Mouse (Mus musculus) cerebellum, adult (tissue): ENCODE results near the gene Gm21962.
"Not testable (repeated sequence)": the region's sequence is repeated elsewhere in the genome, so short reads cannot be mapped to it uniquely, and the experiment has no call there.

Experiments
- ATAC-seq: cut with Nextera tagmentation; 2 replicates; pipeline ENCODE4 v1.9.2; 2017; ENCODE audit warnings: mild to moderate bottlenecking, moderate library complexity, mixed read lengths; ENCODE audit not compliant: insufficient number of reproducible peaks, low FRiP score, low TSS enrichment

The Gm21962 gene

DNA sequence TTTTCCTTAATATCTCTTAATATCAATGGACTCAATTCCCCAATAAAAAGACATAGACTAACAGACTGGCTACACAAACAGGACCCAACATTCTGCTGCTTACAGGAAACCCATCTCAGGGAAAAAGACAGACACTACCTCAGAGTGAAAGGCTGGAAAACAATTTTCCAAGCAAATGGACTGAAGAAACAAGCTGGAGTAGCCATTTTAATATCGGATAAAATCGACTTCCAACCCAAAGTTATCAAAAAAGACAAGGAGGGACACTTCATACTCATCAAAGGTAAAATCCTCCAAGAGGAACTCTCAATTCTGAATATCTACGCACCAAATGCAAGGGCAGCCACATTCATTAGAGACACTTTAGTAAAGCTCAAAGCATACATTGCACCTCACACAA, at the start of gene Gm21962:
Gene Gm21962 (plus strand): TSS at position 301 of the 400 bp plus-strand sequence.
- ATAC-seq = not testable (repeated sequence)

DNA sequence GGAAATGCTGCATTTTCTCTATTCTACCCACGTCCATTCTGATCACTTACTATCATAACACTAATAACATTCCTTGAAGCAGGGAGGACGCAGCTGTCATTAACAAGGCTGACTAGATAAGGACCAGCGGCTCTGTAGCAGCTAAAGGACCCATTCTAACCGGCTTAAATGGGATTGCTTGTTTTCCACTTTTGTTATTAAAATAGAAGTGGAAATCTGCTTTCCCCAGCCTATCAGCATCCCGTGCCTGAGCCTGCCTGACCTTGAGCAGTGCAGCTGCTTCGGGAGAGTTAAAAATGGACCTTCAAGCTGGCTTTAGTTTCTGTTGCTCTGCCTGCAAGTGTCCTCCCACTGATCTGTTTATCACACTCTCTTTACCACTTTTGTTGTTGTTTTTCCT, 49.2 kb upstream of the Gm21962 start:
- ATAC-seq = no peak

DNA sequence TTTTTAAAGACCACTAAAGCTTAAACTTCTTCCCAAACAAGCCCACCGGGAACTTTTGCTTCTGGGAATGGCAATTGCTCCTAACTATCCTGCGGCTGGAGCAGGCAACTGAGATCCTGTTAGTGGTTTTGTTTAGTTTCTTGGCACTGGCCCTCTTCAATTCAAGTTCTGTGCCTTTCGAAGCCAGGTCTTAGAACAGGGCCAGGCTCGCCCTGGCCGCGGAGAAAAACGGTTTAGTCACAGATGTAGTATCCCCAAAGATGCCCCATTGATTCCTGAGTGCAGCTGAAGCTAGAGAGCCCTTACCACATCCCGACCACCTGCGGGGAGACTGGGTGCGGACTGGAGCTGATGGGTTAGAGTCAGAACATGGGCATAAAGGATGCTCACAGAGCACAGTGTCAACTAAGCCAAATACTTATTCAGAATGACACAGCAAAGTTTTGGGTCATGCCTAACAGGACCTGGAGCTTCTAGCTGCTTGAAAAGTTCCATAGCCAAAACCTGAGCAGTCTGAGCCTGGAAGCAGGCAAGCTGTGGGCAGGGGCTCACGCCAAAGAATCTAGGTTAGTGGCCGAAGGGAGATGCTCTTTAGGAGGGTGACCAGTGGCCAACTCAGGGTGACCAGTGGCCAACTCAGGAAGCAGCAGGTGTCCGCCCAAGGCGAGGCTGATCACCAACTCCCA, 48.3 kb upstream of the Gm21962 start:
- ATAC-seq = 0 out of 2 replicates have a peak, but pooled peaks have one; percentile 12

DNA sequence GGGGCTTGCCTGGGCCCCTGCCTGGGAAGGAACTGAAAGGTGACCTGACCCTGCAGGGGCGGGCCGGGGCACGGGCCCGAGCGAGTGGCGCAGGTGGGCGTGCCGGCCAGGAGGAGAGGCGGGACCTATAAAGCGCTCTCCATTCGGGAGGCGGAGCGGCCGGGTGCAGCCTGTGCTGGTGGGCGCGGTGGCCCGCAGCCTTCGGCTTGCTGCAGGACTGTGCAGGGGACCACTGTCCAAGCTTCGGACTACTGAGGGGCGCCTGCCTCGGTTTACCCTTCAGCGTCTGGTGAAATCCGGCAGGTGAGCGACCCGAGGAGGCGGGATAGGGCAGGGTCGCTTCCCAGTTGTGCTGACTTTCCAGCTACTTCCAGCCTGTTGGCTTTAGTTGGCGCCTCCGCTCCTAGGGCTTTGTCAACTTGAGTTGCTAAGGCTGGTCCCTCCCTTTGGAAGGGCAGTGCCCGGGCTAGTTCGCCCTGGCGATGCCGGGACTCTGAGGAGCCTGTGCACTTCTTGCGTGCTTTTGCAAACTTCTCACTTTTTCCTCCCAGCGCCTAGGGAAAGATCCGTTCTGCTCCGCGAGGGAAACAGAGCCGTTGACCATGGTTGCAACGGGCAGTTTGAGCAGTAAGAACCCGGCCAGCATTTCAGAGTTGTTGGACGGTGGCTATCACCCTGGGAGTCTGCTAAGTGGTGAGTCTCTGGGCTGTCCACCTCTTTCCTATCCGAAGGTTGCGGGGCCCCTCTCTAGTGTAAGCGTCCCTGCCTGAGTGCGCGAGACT, 47.6 kb upstream of the Gm21962 start:
- peak; percentile 65; the same call in 1 of the 2 replicates for ATAC-seq

DNA sequence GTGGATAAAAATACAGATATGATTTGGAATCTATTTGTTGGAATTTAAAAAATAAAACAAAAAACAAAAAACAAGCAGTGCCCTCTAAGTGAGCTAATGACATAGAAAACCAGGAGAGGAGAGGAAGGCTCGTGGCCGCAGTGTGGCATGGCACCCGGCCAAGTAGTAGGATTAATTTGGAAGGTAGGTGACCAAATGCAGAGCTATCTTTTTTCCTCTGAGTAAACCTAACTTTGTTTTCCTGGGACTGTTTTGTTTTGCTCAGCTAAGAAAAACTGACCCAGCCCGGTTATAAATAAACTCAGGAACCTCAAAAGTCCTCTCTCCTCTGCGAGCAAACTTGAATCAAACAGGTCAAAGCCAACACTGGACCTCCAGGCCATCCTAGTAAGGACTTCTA, 46.3 kb upstream of the Gm21962 start:
- no peak for ATAC-seq

DNA sequence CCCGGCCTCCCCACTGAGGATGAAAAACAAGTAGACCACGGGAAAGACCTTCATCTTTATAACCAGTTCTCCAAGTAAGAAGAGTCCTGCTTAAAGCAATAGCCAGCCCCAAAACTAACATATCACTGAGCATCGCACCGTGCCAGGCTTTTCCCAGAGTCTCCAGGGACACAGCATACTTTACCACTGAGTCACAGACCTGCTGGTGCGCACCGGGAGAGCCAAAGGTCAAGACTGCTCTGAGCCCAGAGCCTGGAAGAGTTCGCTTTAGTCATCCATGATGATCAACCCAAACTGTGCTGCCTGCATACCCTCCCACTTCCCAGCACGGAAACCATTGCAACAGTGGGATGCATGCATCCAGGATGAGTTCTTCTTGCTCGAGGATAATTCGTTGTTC, 37.6 kb upstream of the Gm21962 start:
- no peak for ATAC-seq

DNA sequence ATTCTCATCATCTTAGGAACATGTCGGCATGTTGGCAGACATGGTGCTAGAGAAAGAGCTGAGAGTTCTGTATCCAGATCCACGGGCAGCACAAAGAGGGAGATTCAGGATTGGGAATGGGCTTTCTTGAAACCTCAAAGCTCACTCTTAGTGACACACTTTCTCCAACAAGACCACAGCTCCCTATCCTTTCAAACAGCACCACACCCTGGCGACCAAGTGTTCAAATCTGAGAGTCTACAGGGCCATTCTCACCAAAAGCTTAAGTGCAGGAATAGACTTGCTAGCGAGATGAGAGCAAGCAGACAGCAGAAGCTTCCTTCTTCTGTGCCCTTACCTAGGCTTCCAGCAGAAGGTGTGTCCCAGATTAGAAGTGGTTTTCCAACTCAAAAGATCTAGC, 34.8 kb upstream of the Gm21962 start:
- ATAC-seq = no peak

DNA sequence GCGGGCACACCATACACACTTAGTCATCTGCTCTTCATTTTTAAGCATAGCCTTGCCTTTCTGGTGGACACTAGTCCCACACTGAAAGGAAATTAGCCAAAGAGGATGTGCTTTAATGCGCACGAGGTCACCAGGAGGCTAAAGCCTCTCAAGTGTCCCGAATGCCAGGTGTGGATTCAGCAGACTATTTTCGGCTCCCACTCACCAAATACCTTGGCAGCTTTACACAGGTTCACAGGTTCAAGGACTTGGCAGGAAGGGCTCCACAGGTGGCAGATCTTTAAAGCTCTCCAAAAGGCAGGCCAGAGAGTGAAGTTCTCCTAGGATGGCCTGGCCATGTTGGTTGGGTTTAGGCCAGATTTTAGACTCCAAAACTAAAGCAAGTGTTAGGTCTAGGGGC, 30.1 kb upstream of the Gm21962 start:
- no peak for ATAC-seq

DNA sequence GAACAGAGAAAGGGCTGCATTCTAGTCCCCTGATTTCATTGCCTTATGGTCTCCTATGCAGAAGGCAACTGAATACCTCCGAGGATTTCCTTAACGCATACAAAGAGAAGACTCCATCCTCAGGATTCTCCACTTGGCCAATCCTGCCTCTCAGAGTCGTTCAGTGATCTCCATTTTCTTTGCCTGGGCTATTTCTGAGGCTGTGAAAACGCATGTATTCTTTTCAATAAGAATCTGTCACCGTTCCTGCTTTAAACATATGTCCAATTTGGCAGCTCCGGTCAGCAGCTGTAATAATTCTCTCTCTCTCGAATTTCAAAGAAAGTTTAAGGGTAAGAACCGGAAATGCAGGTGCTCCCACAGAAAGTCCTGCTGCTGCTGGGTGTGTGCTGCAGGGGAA, 29.2 kb upstream of the Gm21962 start:
- no peak for ATAC-seq

DNA sequence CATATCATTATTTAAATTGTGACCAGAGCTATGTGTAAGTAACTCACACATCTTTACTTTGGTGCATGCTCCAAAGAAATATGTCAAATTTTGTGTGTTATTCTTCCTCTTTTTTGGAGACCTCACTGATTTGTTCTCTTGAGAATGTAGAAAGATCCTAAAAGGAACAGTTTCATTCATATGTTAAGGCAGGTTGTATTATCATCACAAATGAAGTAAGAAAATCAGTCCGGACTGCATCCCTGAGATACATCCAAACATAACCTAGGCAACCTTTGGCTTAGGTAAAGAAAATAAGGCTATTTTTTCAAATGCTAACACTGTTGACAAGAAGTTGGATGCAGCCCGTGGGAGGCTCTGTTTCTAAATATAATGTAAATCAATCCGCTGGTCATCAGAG, 28.8 kb upstream of the Gm21962 start:
- no peak for ATAC-seq

DNA sequence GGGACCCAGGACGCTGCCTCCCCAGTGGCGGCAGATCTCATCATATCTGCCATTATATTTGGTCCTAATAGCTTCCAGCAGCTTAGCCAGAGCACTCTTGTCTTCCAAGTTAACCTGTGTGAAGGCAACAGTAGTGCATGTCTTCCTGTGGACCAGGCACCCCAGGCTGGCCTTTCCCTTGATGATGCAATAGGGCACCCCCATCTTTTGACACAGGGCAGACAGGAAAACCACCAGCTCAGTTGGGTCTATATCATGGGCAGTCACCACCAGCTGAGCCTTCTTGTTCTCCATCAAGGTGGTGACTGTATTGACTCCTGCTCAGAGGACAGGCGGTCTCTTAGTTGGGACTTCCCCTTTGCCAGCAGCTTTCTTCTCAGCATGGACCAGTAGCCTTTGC, 27.2 kb upstream of the Gm21962 start:
- ATAC-seq = no peak

DNA sequence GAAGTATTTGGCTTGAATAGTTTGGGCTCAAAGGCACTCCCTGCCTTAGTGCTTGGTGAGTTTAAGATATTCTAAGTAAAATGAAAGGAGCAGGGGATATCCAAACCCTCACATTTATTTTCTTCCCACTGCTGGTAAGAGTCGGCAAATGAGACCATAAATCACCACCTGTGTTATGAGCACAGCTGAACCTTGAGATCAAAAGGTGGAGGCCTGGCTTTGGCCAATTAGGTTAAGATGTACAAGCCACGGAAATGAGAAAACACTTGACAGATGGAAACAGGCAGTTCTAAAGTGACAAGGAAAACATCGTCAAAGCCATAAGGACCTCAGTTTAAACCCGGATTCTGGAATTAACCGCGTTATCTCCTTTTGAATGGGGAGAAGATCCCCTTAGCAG, 26.4 kb upstream of the Gm21962 start:
- ATAC-seq = no peak

DNA sequence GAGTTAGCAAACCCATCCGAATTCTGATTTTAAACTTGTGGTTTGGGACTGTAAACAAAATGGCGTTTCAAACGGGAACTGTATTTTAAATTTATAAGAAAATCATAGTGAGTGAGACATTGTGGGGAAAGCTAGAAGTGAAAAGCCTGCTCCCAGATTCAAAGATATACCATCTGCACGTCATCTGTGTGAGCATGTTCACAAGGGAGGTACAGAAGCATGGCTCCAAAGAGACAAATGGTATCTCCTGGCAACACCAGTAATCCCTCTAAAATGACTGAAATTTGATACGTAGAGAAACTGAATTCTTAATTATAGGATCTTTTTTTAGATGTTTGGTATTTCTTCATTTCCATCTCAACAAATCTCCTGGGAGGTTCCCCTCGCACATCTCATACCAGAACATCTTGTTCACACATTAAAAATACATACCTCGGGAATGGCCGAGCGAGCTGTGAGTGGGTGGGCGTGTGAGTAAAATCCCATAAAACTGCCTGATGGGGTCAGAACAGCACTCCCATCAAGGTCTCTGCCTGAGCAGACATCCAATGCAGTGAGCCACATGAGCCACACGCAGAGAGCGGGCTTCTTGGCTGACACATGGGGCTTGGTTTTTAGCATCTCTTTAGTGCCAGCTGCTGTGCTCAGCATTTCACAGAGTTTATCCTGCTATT, 23.8 kb upstream of the Gm21962 start:
- no peak for ATAC-seq

DNA sequence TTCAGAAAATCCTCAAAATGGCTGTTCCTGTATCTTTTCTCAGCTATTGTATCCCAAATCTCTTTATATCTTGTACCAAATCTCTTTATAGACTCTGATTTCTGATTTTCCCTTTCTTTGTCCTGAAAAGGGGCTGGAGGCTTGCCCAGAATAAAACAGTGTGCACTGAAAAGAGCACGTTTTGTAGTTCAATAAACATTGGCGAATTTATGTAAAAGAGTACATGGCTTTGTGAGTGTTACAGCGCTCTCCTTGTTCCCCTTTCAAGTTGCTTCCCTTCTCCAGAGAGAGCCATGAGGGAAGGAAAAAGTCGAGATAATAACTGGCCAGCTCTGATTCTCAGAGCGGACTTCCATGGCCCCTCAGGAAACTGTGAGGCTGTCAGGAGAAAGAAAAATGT, 22.2 kb upstream of the Gm21962 start:
- ATAC-seq = no peak

DNA sequence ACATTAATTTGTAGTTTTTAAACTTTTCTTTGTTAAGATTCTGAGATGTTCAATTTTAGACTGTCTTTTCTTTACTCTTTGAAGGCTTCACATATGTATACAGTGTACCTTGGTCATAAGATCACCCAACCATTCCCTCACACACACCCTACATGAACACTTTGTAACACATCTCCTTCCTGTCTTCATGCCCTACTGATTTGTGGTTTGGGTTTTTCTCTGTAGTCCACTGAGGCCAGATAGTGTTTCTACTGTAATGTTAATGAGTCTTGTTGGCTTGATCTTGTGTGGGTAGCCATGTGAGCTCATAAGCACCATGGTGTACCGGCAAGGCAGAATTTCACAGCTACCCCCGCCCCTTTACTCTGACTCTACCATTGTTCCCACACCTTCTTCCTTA, 18.5 kb upstream of the Gm21962 start:
- no peak for ATAC-seq

DNA sequence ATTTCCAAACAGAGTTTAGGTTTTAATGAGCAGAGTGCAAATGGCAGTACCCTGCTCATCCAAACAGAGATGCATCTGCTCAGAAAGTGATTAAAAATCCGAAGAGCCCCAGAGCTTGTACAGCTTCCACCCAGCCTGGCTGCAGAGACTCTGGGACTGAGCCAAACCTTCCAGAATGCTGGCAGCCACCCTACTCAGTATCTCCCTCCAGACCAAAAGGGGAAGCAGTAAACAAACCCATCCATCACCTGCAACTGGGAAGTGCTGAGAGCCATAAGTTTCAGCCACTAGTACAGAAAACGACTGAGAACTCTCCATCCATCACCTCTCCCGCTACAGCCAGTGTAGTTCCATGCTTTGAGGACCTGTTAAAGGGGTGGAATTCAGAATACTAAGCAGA, 9.6 kb downstream of the Gm21962 start:
- ATAC-seq = peak; percentile 74

DNA sequence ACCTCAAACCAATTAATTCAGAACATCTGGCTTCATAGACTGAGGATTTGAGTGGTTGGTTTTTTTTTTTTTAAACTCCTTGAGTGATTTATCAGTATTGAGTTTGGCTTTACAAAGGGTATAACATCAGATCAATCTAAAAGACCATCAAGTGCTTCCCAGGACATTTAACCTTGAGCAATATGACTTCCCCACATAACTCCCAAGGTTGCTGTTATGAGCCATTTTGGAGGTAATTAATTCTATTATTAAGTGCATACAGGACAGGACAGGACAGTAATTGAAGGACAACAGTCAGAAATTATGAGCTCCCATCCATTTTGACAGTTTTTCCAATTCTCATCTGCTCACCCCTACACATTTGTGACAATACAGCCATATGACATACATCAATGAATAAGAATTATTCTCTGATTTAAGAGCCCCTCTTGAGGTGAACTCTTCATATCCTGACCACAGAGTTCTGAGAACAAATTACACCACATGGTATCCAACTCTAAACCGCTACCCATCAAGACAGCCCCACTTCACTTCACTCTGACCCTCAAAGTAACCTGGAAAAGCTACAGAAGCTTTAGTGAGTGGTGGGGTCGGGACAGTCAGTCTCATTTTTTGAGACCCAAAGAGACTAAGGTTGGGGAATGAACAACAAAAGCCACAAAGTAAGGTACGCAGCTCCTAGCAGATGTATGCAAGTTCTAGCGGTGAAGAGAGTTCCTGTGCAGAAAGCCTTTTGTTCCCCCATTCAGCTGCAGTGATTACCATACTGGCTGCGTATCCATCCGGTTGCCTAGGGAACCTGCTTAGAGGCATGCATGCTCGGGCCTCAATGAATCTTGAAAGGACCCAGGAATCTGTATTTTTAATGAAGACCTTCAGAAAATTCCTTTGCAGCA, 11.8 kb downstream of the Gm21962 start:
- no peak for ATAC-seq

DNA sequence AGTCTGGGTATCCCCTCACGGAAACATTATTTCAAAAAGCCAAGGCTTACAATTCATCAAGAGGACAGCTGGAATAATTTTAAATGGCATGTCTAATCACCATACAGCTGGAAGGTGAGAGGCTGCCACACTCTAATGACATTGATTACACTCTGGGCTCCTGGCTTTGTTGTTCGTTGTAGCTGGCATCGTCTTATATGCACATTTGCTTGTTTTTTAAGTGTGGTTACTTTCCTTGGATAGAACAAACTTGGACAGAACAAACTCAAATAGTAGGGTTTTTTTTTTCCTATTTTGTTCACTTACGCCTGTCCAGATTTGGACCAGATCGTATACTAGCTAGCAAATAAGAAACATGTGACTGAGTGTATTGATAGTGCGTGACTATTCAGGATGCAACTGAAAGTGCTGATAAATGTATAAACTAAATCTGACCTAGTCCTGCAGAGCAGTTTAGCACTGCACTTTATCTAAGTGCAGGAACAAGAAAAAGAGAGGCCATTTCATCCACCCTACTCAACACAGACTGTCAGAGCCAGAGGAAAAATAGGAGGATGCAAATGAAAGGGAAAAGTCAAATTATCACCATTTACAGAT, 12.6 kb downstream of the Gm21962 start:
- no peak for ATAC-seq

DNA sequence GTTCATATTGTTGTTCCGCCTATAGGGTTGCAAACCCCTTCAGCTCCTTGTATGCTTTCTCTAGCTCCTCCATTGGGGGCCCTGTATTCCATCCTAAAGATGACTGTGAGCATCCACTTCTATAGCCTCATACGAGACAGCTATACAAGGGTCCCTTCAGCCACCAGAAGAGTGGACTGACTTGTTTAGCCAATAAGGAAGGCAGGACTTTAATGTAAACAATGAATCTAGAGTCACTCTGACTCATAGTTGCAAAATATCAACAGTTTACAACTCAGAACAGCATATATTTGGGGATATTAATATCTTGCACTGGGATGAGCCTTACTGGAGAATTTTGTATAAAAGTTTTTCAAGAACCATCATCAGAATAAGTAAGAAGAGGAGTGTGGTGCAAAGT, 15.6 kb downstream of the Gm21962 start:
- ATAC-seq = no peak

DNA sequence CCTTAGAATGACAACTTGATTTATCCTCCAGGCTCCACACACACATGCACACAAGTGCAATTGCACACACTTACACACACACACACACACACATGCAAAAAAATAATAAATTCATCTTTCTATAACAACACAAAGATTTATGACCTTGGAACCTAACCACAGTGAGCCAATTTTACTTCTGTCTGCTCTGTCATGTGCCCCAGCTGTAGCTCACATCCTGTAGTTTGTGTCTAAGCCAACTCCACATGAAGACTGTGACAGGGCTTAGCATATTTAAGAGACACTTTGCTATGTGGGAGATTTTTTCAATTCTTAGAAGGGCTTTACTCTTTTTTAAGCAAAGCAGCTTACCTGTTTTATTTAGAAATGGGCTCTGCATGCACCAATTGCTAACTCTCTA, 20.2 kb downstream of the Gm21962 start:
- ATAC-seq = no peak
